Mouse (Mus musculus) liver, embryonic 16.5 days (tissue): ENCODE results near the gene Islr. TPM values are rescaled to one million over a fixed set of nuclear protein-coding genes. Genes with fewer than 3 reads are reported as not detected.
"Not testable (repeated sequence)": the region's sequence is repeated elsewhere in the genome, so short reads cannot be mapped to it uniquely, and the experiment has no call there.

Source experiments
- ATAC-seq: fragments of 200-750 bp; cut with Nextera tagmentation; 2 replicates; pipeline ENCODE4 v1.8.0; 2017; ENCODE audit warnings: low read depth, mild to moderate bottlenecking, moderate number of reproducible peaks, moderate library complexity
- H3K27ac ChIP-seq: fragments of 300-500 bp; sonication (generic); 2 replicates; pipeline ENCODE4 v1.5.1; 2014; ENCODE audit warnings: mild to moderate bottlenecking, low read length
- H3K27me3 ChIP-seq: fragments of 300-500 bp; sonication (generic); 2 replicates; pipeline ENCODE4 v1.6.1; 2014; ENCODE audit warnings: low read depth, low read length, mixed read lengths; ENCODE audit not compliant: control insufficient read depth, insufficient read depth
- H3K36me3 ChIP-seq: fragments of 300-500 bp; sonication (generic); 2 replicates; pipeline ENCODE4 v1.6.1; 2014; ENCODE audit warnings: mild to moderate bottlenecking; ENCODE audit not compliant: control insufficient read depth, insufficient read depth
- H3K4me1 ChIP-seq: fragments of 300-500 bp; sonication (generic); 2 replicates; pipeline ENCODE4 v1.6.1; 2014; ENCODE audit warnings: low read depth, low read length, mixed read lengths; ENCODE audit not compliant: control insufficient read depth
- H3K4me2 ChIP-seq: fragments of 300-500 bp; sonication (generic); 2 replicates; pipeline ENCODE4 v1.6.1; 2014; ENCODE audit warnings: low read depth, low read length, mixed read lengths
- H3K4me3 ChIP-seq: fragments of 300-500 bp; sonication (generic); 2 replicates; pipeline ENCODE4 v1.5.1; 2014; ENCODE audit warnings: low read depth, mild to moderate bottlenecking, low read length
- H3K9ac ChIP-seq: fragments of 300-500 bp; sonication (generic); 2 replicates; pipeline ENCODE4 v1.6.1; 2014; ENCODE audit warnings: low read depth, low read length
- H3K9me3 ChIP-seq: fragments of 300-500 bp; sonication (generic); replicated peaks from 2 replicates; pipeline ENCODE4 v1.6.1; 2016; ENCODE audit warnings: low read length; ENCODE audit not compliant: control insufficient read depth
- WGBS: fragments of 180-500 bp; shearing (Covaris S2); extraction: QIAGEN DNeasy Blood & Tissue Kit; methylation state at CpG from one replicate; pipeline ENCODE4 v1.1.7; 2014; ENCODE audit not compliant: insufficient replicate concordance; 5-methylcytosine and 5-hydroxymethylcytosine counted together
- polyA plus RNA-seq: library from polyadenylated mRNA; unstranded; fragments of >200 nt; fragmentation: Nextera tagmentation; extraction: Ambion mirVana; gene quantifications from 2 replicates; pipeline ENCODE4 v1.2.1, GENCODE M21; 2015

Islr gene
- polyA plus RNA-seq: 3.6 and 4.0 TPM in 2 replicates

DNA sequence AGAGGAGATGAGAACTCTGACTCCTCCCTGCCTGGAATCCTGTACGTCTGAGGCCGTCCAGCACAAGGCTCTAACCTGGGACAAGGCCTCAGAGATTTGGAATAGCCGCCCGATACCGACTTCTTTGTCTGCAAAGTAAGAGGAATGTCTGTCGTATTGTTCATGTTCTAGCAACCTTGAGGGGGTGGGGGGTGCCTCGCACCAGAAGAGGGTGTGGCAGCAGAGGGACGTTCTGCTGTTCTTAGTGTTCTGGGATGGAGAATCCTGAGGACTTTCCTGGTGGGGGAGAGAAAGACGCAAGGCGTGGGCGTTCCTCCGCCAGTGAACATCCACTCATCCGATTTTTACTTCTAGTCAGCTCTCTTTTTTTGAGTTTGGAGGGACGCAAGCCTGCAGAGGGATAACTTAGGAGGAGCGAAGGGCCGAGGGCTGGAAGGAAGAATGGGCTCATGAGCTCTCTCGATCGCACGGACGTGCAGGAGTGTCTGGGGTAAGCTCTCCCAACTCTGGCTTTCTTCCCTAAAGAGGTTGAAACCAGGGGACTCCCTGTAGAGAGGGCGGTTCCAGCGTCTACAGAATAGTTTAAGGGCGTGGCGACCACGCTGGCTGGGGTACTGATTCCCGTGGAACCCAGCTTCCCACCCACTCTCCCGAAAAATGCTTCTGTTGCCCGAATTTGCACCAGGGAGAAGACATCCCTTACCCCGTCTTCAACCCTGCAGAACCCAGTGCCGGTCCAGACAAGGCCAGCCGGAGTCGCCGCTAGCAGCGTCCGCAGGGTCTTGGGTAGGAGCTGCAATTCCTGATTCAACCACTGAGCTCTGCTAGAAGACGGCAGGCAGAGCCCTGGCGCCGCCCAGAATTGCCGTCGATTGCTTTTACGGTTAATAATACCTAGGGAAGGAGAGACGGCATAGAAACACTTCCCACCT lies at the start of gene Islr, which contains the start of gene Islr2:
TSS of gene Islr (minus strand) at position 791 of the 932 bp plus-strand sequence.
TSS of gene Islr2 (minus strand) at position 804 of the 932 bp plus-strand sequence.
- 2% methylated on average over 42 of the region's 42 CpGs for WGBS
- Histone ChIP-seq H3K9me3 (no peaks in the 10 kb centered on the region), H3K4me2 (peak within 1 kb of the TSS; percentile 58), H3K27ac (no peak within 1 kb of the TSS), H3K4me3 (peak within 1 kb of the TSS; percentile 60), H3K4me1 (peaks cover 4% of the 10 kb centered on the region), H3K36me3 (no peaks in the 10 kb centered on the region), H3K9ac (peak within 1 kb of the TSS; percentile 49), H3K27me3 (peaks cover 81% of the 10 kb centered on the region)
- ATAC-seq: peak; percentile 74

GRCm38 (mm10) chr9:58253805-58254122 lies 49.7 kb upstream of the Islr start:
- Histone ChIP-seq H3K4me3 (peak overlapping the region; percentile 75), H3K4me2 (peak overlapping the region; percentile 96), H3K9ac (peak overlapping the region; percentile 76), H3K27ac (peak overlapping the region; percentile 84), H3K4me1 (peaks cover 38% of the 10 kb centered on the region)
- not testable (repeated sequence) for H3K36me3 ChIP-seq, H3K27me3 ChIP-seq, H3K9me3 ChIP-seq, ATAC-seq
- 55% methylated on average over 5 of the region's 5 CpGs for WGBS

DNA sequence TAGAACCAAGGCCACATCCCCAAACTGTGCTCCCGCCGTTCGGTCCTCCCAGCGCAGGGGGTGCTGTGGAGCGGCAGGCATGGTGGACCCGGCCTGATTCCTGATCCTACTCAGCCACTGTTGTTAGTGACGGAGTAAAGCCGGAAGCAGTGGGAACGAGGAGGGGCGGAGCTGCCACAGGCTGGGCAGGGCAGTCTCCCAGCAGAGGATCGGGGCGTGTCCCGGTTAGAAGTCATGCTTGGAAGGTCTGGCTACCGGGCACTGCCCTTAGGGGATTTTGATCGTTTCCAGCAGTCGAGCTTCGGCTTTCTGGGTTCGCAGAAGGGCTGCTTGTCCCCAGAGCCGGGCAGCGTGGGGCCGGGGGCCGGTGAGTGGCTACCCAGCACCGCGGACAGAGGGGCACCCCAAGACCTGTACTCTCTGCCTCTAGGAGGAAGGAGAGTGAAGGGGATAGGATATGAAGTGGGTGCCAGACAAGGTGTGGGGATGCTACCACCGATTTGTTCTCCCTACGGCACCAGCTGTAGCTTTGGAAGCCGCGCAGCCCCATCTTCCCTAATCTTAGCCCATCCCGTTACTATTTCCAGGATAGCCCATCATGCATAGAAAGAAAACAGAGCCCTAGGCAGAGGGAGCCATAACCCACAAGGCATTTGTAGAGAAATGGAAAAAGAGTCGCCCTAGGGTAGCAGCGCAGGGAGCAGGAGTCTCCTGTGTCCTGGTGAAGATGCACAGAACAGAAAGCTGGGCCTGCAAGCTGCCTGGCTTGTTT lies 49.1 kb upstream of the Islr start, which contains the start of gene Stoml1:
TSS of gene Stoml1 (plus strand) at position 132 of the 772 bp plus-strand sequence.
- Histone ChIP-seq H3K36me3 (no peaks in the 10 kb centered on the region), H3K4me3 (peak within 1 kb of the TSS; percentile 75), H3K4me2 (peak within 1 kb of the TSS; percentile 96), H3K27me3 (no peaks in the 10 kb centered on the region), H3K9me3 (no peaks in the 10 kb centered on the region), H3K27ac (peak within 1 kb of the TSS; percentile 84), H3K9ac (peak within 1 kb of the TSS; percentile 76), H3K4me1 (peaks cover 42% of the 10 kb centered on the region)
- peak; percentile 95 for ATAC-seq
- WGBS: 1% methylated on average over 31 of the region's 31 CpGs

DNA sequence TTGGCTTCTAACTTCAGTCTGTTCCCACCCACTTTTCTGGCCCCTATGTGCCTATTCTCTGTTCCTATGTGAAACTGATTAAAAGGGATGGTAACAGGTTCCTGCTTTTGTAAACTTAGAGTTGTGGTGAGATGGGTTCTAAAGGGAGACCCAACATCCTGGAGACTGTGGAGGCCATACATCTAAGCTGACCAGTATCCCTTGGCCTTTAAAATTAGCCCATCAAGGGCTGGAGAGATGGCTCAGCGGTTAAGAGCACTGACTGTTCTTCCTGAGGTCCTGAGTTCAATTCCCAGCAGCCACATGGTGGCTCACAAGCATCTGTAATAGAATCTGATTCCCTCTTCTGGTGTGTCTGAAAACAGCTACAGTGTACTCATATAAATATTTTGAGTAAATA lies 46.6 kb upstream of the Islr start:
- peaks cover 52% of the 10 kb centered on the region for H3K4me1 ChIP-seq
- ATAC-seq: not testable (repeated sequence)
- 85% methylated on average over 1 of the region's 1 CpGs for WGBS

GRCm38 (mm10) chr9:58250322-58250721 lies 46.2 kb upstream of the Islr start:
- Histone ChIP-seq H3K4me3 (peak overlapping the region; percentile 75; the same call in 1 of the 2 replicates), H3K9ac (peak overlapping the region; percentile 79; the same call in 1 of the 2 replicates), H3K4me1 (peaks cover 49% of the 10 kb centered on the region), H3K9me3 (no peaks in the 10 kb centered on the region), H3K27me3 (no peaks in the 10 kb centered on the region), H3K27ac (peak overlapping the region; percentile 93), H3K4me2 (peak overlapping the region; percentile 81), H3K36me3 (no peaks in the 10 kb centered on the region)
- WGBS: 78% methylated on average over 8 of the region's 8 CpGs
- no peak for ATAC-seq

More for the DNA sequence above, 46.6 kb upstream of the Islr start:
- H3K4me2 ChIP-seq, H3K9me3 ChIP-seq, H3K4me3 ChIP-seq, H3K36me3 ChIP-seq, H3K27me3 ChIP-seq, H3K9ac ChIP-seq: not testable (repeated sequence)
- H3K27ac ChIP-seq: peak overlapping the region; percentile 93

GRCm38 (mm10) chr9:58249592-58250192 lies 45.6 kb upstream of the Islr start, which contains the start of gene Pml:
Pml (minus strand) TSS chr9:58249786.
- Histone ChIP-seq H3K4me1 (peaks cover 54% of the 10 kb centered on the region), H3K4me2 (peak within 1 kb of the TSS; percentile 81), H3K9me3 (no peaks in the 10 kb centered on the region), H3K36me3 (peaks cover 3% of the 10 kb centered on the region; the same call in 1 of the 2 replicates), H3K27ac (peak within 1 kb of the TSS; percentile 93), H3K9ac (peak within 1 kb of the TSS; percentile 79), H3K27me3 (no peaks in the 10 kb centered on the region), H3K4me3 (peak within 1 kb of the TSS; percentile 75)
- peak; percentile 61 for ATAC-seq
- 1% methylated on average over 16 of the region's 16 CpGs for WGBS

DNA sequence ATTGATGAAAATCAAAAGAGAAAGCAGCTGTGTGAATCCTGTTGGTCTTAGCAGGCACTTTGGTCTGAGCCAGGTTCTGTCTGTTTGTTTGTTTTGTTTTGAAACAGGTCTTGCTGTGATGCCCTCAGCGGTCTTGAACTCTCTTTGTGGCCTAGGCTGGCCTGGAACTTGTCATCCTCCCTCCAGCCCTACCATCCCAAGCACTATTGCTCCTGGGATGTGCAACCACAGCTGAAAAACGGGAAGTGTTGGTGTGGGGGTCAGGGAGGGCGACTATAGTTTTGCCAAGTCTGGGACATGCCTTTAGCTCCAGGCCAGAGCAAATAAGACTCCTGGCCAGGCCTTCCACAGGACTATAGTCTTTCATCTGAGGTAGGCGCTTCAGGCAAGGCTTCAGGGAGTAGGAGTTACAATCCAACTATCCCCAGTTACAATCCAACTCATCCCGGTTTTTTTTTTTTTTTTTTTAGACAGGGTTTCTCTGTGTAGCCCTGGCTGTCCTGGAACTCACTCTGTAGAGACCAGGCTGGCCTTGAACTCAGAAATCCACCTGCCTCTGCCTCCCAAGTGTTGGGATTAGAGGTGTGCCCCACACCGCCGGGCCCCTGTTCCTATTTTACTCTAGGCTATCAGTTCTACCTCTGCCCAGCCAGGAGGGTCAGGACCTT lies 44.8 kb upstream of the Islr start:
- H3K4me2 ChIP-seq: peak overlapping the region; percentile 81
- peak overlapping the region; percentile 75 for H3K4me3 ChIP-seq
- 4% methylated on average over 7 of the region's 7 CpGs for WGBS
- H3K9ac ChIP-seq: peak overlapping the region; percentile 79
- H3K27me3 ChIP-seq: no peaks in the 10 kb centered on the region
- no peak for ATAC-seq
- H3K4me1 ChIP-seq: peaks cover 59% of the 10 kb centered on the region
- peak overlapping the region; percentile 93 for H3K27ac ChIP-seq
- H3K9me3 ChIP-seq: no peaks in the 10 kb centered on the region
- peaks cover 3% of the 10 kb centered on the region; the same call in 1 of the 2 replicates for H3K36me3 ChIP-seq
